Mouse (Mus musculus): ENCODE data around the gene Vps18.

DNA sequence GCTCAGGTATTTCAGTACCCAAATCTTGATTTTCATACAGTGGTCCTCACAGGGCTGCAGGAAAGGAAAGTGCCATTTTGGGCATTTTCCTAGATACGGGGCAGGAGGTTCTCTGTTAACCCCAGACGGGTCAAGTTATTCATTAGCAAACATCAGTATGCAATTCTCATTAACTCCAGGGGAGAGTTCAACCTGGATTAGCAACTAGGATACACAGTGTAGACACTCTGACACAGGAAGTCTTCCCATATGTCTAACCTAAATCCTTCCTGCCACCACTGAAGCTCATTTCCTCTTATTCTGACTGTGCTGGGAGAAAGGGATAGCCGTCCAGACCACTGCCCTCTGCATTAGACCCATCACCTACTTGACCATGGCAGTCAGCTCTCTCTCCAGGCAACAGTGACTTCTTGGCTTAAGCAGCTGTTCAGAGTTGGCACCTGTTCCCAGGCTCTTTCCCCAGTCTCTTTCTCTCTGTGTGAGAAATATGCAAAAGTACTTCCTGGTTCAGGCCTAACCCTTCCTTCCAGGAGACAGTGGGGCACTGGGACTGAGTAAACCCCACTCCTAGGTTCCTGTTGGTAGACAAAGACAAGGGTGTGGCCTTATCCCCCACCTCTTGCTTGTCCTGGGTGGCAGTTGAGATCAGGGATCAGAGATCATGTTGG is 29.6 kb downstream of the Vps18 start:
- TF ChIP-seq POLR2A (IDR thresholded peaks at IDR 0.05; ENCODE audit: borderline replicate concordance, insufficient read depth, low read length) (no peak), CTCF (IDR thresholded peaks at IDR 0.05; ENCODE audit: borderline replicate concordance, insufficient read depth, low read depth, low read length) (no peak)
